Mouse (Mus musculus) kidney, postnatal 14 days (tissue): ENCODE measurements around the gene Nrl.

ENCODE experiments used
- DNase-seq: peaks from one replicate; pipeline ENCODE4 v3.0.0; 2022; ENCODE audit warnings: mixed read lengths

The Nrl gene

GRCm38 (mm10) chr14:55478651-55479599, 45.9 kb downstream of the Nrl start, which contains the start of gene Dhrs4:
TSS of gene Dhrs4 (plus strand) at chr14:55478758.
- DNase-seq, result peak; percentile 90

- DNase-seq, result no peak
These were observed 47.0 kb downstream of the Nrl start for GRCm38 (mm10) chr14:55477829-55478228.

- no peak for DNase-seq
These were observed 47.4 kb downstream of the Nrl start for GRCm38 (mm10) chr14:55477421-55477820.

- DNase-seq, result no peak
These were observed 49.1 kb downstream of the Nrl start for GRCm38 (mm10) chr14:55475654-55476053.

- no peak for DNase-seq
These were observed 54.0 kb downstream of the Nrl start for GRCm38 (mm10) chr14:55470806-55471205.

- DNase-seq, result no peak
These were observed 55.0 kb downstream of the Nrl start for GRCm38 (mm10) chr14:55469821-55470220.

- DNase-seq, result peak; percentile 77
These were observed 55.7 kb downstream of the Nrl start for GRCm38 (mm10) chr14:55469041-55469440.
